Mouse (Mus musculus) monocyte, adult 5-6 weeks (primary cell): Measurements from ENCODE around the gene Olfr1507. TPM values are rescaled to one million over a fixed set of nuclear protein-coding genes. Genes with fewer than 3 reads are reported as not detected.
A peak's percentile ranks its signal among the peaks of the same experiment; 100 is the strongest.

Source experiments
- ATAC-seq: fragments of 153-309, 156-312 bp; replicated peaks from 2 replicates; pipeline ENCODE4 v1.8.0; 2017; ENCODE audit warnings: mild to moderate bottlenecking; ENCODE audit not compliant: low TSS enrichment, insufficient number of reproducible peaks, severe bottlenecking, poor library complexity, low FRiP score
- total RNA-seq: library from RNA; stranded (forward); fragments of 200-1000, 200-491, 200-594 nt; gene quantifications from 3 replicates; pipeline ENCODE4 v1.2.3, GENCODE M21; 2017

The Olfr1507 gene
- not detected in 3 replicates for total RNA-seq

DNA sequence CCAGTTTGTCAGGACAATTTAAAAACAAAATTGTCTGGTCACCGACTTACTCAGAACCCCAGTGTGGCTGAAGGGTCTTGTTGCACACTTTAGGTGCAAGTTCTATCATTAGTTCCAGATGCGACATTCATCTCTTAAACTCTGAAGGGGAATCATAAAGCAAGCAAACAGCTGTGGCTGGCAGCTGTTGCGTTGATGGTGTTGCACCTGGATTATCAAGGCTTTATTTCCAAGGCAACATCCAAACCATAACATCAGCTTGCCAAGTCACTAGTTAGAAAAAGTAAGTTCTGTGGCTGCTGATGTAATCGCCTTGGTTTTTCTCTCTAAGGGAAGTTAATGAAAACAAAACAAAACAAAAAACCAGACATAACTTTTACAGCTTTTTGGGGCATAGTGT, at the start of gene Olfr1507:
TSS of gene Olfr1507 (minus strand) at position 234 of the 400 bp plus-strand sequence.
- no peak for ATAC-seq

DNA sequence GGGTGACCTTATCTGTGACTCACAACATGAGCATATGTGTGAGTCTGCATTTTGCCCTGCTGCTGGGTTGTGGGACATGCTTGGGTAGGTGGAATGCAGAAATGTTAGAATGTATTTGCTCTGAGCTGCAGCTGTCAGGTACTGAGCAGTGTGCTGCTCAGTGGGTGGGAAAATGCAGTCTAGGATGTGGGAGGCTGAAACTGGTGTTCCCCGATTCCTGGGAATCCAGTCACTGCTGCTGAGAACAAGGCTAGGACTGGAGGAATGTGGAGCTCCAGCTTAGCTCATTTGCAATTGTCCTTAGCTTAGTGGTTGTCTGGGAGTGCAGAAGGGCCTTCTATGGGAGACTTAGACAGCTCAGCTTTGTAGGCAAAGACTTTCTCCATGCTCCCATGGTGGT, 37.8 kb upstream of the Olfr1507 start:
- no peak for ATAC-seq

DNA sequence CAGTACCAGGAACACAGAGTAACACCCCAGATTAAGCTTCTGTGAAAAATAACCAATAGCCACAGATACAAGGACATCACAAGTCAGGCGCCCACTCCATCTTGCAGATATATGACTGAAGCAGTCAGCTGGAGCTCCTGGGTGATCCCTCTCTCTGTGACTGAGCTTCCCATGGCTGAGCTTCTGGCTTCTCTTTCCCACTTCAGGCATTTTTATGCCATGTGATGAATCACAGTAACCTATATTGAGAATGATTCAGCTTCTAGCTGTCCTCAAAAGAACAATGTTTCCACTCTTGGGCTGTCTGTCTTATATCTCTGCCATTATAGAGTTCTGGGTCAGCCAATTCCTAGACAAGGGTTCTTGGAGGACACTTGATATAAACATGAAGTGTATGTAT, 29.4 kb upstream of the Olfr1507 start:
- ATAC-seq = no peak

DNA sequence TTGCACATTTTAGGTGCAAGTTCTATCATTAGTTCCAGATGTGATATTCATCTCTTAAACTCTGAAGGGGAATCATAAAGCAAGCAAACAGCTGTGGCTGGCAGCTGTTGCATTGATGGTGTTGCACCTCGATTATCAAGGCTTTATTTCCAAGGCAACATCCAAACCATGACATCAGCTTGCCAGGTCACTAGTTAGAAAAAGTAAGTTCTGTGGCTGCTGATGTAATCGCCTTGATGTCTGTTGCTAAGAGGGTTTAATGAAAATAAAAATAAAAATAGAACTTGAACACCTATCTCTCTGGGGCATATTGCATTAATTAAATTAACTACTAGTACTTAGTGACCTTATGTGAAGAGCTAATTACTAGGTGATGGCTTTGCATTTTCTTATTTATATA, 28.2 kb downstream of the Olfr1507 start, which contains the start of gene Olfr1508:
TSS of gene Olfr1508 (minus strand) at position 101 of the 400 bp plus-strand sequence.
- no peak for ATAC-seq

DNA sequence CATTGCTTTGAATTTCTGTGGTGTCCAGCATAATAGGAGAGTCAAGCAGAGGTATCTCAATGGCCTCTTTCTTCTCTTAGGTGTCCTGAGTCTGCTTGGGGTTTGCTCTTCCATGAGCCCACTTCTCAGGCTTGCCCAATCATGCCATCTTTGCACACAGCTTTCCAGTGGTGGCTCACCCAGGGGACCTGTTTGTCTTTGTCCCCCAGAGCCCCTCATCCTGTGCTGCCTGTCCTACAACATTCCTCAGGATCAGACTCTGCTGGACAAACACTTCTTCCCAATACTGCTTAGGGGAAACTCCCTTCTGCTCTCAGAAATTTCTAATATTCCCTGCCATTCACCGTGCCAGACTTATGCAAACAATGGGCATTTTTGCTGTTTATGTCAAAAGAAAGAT, 29.8 kb downstream of the Olfr1507 start:
- ATAC-seq = no peak

DNA sequence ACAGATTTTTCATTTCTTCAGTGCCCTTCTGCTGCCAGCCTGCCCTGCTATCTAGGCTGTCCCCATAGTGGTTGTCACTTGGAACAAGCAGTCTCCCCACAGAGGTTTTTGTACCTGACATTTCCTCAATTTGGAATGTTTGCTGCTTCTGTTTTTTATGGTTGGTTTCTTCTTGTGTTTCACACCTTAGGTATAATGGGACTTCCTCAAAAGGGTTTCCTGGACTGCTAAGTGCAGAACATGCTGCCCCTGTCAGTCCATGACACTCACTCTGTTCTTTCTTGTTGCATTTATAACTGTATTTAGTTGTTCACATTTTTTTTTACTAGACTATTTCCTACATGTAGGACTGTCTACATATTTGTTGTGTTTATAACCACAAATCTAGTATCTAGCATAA, 33.6 kb downstream of the Olfr1507 start:
- ATAC-seq = no peak

DNA sequence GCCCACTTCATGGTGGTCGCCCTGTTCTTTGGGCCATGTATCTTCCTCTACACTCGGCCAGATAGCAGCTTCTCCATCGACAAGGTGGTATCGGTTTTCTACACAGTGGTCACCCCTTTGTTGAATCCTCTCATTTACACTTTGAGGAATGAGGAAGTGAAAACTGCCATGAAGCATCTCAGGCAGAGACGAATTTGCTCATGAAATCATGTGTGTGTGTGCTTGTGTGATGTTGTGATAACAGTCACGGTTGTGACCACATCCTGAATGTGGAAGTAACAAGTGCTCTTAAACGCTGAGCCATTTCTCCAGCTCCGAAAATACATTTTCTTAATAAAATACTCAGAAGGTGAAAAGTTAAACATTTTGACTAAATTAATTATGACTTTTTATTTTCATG, 44.4 kb downstream of the Olfr1507 start:
- ATAC-seq = peak; percentile 66; the same call in 1 of the 2 replicates

DNA sequence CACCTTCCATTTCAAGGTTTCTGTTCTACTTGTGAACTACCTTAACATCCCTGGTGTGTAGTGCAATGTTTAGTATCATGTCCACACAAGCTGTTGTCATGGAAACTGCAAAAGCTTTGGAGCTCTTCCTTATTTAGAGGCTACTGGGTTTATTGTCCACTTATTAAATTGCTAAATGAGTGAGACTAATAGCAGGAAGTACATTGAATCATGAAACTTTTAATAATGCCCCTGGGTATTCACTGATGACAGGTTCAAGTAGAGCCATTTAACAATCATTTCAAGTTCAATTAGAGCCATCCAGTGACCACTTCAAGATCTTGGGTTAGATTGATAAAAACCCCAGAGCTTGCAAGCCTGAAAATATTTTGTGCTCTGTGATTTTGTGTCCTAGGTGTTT, 52.9 kb downstream of the Olfr1507 start, which contains the start of gene Olfr1509:
TSS of gene Olfr1509 (plus strand) at position 301 of the 400 bp plus-strand sequence.
- ATAC-seq = no peak

Other genes with a start within 250 kb of the Olfr1507 start
- 105 to 153 TPM (median 127 TPM) in 3 replicates for gene Chd8, start 238.0 kb downstream of the Olfr1507 start, total RNA-seq
- gene Tox4, start 216.6 kb downstream of the Olfr1507 start, total RNA-seq = 56.9 to 65.9 TPM (median 65.4 TPM) in 3 replicates
- 5.4 to 14.8 TPM (median 12.5 TPM) in 3 replicates for gene Rab2b, start 216.2 kb downstream of the Olfr1507 start, total RNA-seq
- 31.5 to 70.4 TPM (median 65.5 TPM) in 3 replicates for gene Mettl3, start 190.6 kb downstream of the Olfr1507 start, total RNA-seq
- gene Sall2, start 167.0 kb downstream of the Olfr1507 start, total RNA-seq = 0.39 to 0.48 TPM in 2 of 3 replicates, not detected in the other
- not detected in 3 replicates for gene Olfr1513, start 139.3 kb downstream of the Olfr1507 start, total RNA-seq
- gene Olfr1512, start 116.6 kb downstream of the Olfr1507 start, total RNA-seq = not detected in 3 replicates
- not detected in 3 replicates for gene Olfr1511, start 98.4 kb downstream of the Olfr1507 start, total RNA-seq
- gene Olfr1510, start 81.4 kb downstream of the Olfr1507 start, total RNA-seq = not detected in 3 replicates
- not detected in 3 replicates for gene Olfr1509, start 52.8 kb downstream of the Olfr1507 start, total RNA-seq
- gene Olfr1508, start 28.3 kb downstream of the Olfr1507 start, total RNA-seq = not detected in 3 replicates